Mouse (Mus musculus) gastrocnemius, adult 2 months (tissue): ENCODE data around the gene Robo1. TPM values are rescaled to one million over a fixed set of nuclear protein-coding genes. Genes with fewer than 3 reads are reported as not detected.

Source experiments
- DNase-seq: peaks from one replicate; pipeline ENCODE4 v3.0.0; 2022
- H3K27ac ChIP-seq: fragments of 200-600 bp; 2 replicates; pipeline ENCODE4 v1.8.1; 2022; ENCODE audit warnings: mild to moderate bottlenecking
- H3K4me3 ChIP-seq: fragments of 200-600 bp; 2 replicates; pipeline ENCODE4 v1.8.1; 2022; ENCODE audit warnings: mild to moderate bottlenecking, moderate library complexity
- CTCF ChIP-seq: fragments of 200-600 bp; IDR thresholded peaks from 2 replicates; pipeline ENCODE4 v1.8.1; 2022; ENCODE audit warnings: antibody characterized with exemption, mild to moderate bottlenecking, moderate library complexity
- intact Hi-C: fragments of 180-260 bp; cut with DNase I; formaldehyde crosslinking; loops from one replicate; pipeline ENCODE4 v1.15.1; 2025
- total RNA-seq, 2 experiments: library from RNA; stranded (reverse); gene quantifications; 2 replicates each; pipeline ENCODE4 v1.2.3; 2021

The Robo1 gene
- total RNA-seq, 2 experiments from 2014 or later: 0.84 to 1.6 TPM

DNA sequence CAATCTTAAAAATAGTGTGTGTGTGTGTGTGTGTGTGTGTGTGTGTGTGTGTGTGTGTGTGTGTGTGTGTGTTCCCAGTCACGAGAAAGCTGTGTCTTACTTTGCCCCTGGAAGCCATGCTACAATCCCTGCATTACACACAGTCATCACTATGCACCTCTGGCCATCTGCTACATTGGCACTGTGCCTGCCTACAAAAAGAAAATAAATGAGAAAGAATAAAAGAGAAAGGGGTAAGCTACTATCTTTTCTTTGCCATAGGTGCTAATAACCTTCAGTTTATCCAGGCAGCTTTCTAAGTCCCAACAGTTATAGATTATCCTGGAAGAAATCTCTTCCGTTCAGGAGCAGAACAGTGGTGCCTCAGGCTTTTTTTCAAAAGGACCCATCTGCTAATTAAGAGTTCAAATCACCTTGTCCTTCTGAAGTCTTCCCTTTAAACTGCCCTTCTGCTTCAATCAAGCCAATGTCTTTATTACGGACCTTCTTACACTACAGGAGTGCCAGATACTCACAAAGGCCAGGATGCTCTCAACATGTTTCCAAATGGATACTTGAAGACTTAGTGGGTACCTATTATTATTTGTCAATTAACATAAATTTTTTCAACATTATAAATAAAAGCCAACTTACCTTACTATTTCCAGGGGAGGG lies 277.2 kb downstream of the Robo1 start:
- no peak overlapping the region for H3K4me3 ChIP-seq
- no peak for DNase-seq
- no peak for TF ChIP-seq CTCF
- H3K27ac ChIP-seq: no peak overlapping the region
- intact Hi-C loops: no loop called here

- Histone ChIP-seq H3K27ac (no peak overlapping the region), H3K4me3 (no peak overlapping the region)
- DNase-seq: no peak
- intact Hi-C loops: no loop called here
- TF ChIP-seq CTCF: no peak
These were observed 279.4 kb downstream of the Robo1 start for GRCm38 (mm10) chr16:72587376-72588072.

DNA sequence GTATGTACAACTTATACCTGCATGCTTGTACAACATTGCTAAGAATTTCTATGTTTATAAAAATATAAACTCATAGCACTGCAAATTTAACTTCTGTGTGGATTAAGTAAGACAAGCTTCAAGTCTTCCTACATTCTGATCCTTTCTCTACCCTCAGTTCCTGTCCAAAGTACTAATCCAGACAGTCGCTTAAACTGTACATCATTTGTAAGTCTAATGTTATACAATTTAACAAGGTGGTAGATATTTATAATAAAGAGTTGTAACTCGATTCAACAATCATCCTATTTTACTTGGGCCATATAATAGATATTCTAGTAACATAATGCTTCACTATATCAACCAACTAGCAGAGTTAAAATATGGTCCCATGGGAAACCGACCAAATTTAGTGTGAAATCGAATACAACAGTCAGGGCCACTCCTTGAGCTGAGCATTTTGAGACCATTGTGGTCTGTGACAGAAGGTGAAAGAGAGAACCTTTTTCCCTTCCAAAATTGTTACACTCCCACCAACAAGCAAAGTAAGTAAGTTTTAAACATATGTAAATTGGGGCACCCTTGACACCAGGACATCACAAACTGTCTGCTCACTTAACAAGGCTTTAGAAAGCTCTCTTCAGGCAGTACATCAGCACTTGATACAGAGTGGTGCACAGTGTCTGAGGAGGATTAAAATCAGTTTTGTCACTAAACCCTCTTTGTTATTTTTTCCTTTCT lies 295.5 kb downstream of the Robo1 start:
- no peak overlapping the region for H3K27ac ChIP-seq
- no peak for TF ChIP-seq CTCF
- no peak overlapping the region for H3K4me3 ChIP-seq
- intact Hi-C loops: loop anchor here (10.0 kb wide), 1 partner anchor 249 kb away; no protein-coding TSS in a partner anchor
- DNase-seq: no peak

- peak; percentile 89 for TF ChIP-seq CTCF
These were observed 297.0 kb downstream of the Robo1 start for GRCm38 (mm10) chr16:72605066-72605465.

GRCm38 (mm10) chr16:72610661-72611112 lies 302.6 kb downstream of the Robo1 start:
- DNase-seq: no peak
- intact Hi-C loops: no loop called here
- H3K27ac ChIP-seq: no peak overlapping the region
- TF ChIP-seq CTCF: no peak
- H3K4me3 ChIP-seq: no peak overlapping the region

More at GRCm38 (mm10) chr16:72605066-72605465, 297.0 kb downstream of the Robo1 start:
- intact Hi-C loops: loop anchor here (10.0 kb wide), 1 partner anchor 250 kb away; no protein-coding TSS in a partner anchor
- no peak overlapping the region for H3K4me3 ChIP-seq
- H3K27ac ChIP-seq: no peak overlapping the region
- peak; percentile 56 for DNase-seq

DNA sequence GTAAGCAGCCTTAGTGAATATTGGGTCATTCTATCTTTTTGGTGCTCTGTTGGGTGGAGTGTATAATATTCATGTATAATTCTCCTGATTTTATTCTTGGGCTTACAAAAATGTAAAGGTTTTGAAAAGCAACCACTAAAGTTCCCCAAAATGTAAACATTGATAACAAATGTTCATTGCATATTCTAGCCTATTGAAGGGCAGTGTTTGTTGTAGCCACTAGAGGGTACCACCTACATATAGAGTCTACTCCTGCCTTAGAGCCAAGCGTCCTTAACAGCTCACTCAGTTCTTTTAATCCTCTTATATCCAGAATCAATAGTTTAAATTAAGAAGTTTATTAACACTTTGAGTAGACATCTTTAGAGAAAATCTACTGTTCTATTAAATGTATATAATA lies 306.8 kb downstream of the Robo1 start:
- peak; percentile 49 for TF ChIP-seq CTCF
- H3K27ac ChIP-seq: no peak overlapping the region
- intact Hi-C loops: no loop called here
- no peak for DNase-seq
- H3K4me3 ChIP-seq: no peak overlapping the region

DNA sequence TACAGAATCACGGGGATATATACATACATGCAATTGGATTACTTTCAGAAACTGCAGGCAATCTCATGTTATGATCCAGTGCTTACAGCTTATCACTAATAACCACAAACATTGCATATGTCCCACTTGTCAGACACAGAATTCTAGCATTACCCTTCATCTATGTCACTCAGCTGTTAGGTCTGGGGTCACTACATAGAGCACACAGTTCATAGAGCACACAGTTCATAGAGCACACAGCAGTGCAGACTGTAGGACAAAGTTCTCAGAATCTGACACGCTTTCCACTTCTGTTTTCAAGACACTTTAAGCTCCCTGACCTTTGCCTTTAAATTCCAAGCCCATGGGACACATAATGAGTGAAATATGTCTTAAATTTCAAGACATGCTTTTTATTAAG lies 307.3 kb downstream of the Robo1 start:
- Histone ChIP-seq H3K27ac (no peak overlapping the region), H3K4me3 (no peak overlapping the region)
- intact Hi-C loops: no loop called here
- TF ChIP-seq CTCF: no peak
- no peak for DNase-seq

- no peak for TF ChIP-seq CTCF
- H3K4me3 ChIP-seq: no peak overlapping the region
- intact Hi-C loops: no loop called here
- no peak overlapping the region for H3K27ac ChIP-seq
- DNase-seq: no peak
These were observed 314.3 kb downstream of the Robo1 start for GRCm38 (mm10) chr16:72622371-72622770.

- TF ChIP-seq CTCF: no peak
These were observed 314.8 kb downstream of the Robo1 start for GRCm38 (mm10) chr16:72622868-72623267.

DNA sequence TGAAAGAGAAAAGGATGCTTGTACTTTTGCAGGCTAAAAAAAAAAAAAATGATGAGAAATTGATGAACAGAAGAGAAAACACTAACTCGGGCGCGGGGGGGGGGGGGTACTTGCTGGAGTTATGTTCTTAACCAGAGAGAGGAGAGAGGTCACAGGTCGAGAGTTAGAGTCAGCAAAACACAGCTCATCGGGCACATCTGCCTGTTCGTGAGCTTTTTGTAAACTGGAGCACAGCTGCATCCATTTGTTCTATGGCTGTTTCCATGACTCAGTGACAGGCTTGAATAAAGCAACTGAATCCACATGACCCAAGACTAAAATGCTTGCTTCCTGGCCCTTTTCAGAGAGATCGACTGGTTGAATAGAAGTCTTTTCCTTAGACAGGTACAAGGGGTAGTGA lies 325.7 kb downstream of the Robo1 start:
- no peak for TF ChIP-seq CTCF
- H3K27ac ChIP-seq: no peak overlapping the region
- no peak for DNase-seq
- intact Hi-C loops: no loop called here
- no peak overlapping the region for H3K4me3 ChIP-seq

More at GRCm38 (mm10) chr16:72622868-72623267, 314.8 kb downstream of the Robo1 start:
- Histone ChIP-seq H3K27ac (no peak overlapping the region), H3K4me3 (no peak overlapping the region)
- intact Hi-C loops: no loop called here
- DNase-seq: no peak

DNA sequence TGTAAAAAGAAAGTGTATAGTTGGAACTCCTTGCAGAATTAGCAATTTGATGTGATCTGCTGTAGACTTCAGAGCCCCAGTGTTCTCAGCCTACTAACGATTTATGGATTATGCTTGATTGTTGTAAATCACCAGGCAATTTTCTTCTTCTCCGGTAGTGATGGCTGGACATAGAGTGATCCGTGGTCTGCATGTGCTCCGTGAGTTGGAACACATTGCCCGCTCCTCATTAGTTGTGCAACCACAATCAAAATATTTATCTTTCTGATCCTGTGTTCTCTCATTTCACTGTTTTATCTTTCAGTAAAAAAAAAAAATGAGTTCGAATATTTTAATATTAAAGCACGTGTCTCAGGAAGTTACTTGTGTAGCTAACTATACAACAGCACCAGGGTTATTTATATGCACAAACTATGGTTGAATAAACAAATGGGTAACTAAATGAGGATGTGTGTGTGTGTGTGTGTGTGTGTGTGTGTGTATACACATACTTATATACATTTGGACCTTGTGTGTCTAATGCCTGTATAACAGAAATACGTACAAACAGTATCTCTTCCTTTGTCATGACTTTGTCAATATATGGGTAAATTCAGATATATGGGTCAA lies 331.3 kb downstream of the Robo1 start:
- no peak overlapping the region for H3K27ac ChIP-seq
- H3K4me3 ChIP-seq: no peak overlapping the region
- no peak for TF ChIP-seq CTCF
- intact Hi-C loops: no loop called here
- DNase-seq: no peak

DNA sequence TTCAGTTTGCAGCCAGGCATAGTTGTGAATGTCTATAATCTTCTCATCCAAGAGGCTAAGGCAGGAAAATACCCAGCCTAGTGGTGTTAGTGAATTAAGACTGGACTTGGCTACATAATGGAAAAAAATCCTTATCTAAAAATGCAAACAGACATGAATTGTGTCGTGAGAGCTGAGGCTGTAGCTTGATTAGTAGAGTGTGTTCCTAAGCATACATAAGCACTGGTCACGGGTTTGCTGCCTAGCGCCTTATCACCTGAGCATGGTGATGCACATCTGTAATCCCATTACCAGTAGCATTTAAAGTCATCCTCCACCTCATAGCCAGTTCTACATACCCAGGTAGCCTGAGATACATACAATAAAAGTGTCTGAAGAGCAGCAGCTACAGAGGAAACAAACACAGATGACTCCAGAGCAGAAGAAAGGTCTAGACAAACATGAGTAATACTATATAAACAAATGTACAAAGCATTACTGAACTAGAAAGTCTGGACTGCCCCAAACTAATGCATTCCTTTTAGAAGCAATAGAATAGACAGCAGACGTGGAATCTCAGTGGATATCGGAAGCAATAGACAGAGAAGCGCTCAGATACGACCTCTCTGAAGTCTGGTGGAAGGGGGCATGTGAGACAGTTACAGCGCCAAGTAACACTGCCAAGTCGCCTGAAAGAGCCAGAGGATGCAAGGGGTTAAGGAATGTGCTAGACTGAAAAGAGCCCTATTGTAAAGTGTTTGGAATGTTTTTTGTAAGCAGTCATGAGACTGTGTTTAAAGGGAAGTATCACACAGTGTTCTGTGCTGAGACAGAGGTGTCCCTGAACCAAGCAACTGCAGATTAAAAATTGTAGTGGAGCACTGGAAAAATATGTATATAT lies 333.1 kb downstream of the Robo1 start:
- no peak for TF ChIP-seq CTCF
- no peak overlapping the region for H3K27ac ChIP-seq
- H3K4me3 ChIP-seq: no peak overlapping the region
- intact Hi-C loops: no loop called here
- no peak for DNase-seq
